Mouse (Mus musculus): Measurements from ENCODE around the gene Actg2. TPM values are rescaled to one million over a fixed set of nuclear protein-coding genes. Genes with fewer than 3 reads are reported as not detected.

Actg2 gene
- polyA plus RNA-seq, 2 experiments = 5.1 to 5.5 TPM

GRCm38 (mm10) chr6:83479193-83479592, 56.9 kb downstream of the Actg2 start:
- H3K9ac ChIP-seq (ENCODE audit: low read depth, low read length, severe bottlenecking) = no peak overlapping the region
- no peaks in the 10 kb centered on the region for H3K9me3 ChIP-seq (ENCODE audit: control insufficient read depth, low read length)
- ATAC-seq (ENCODE audit: low FRiP score, low read depth) (no peak), DNase-seq (ENCODE audit: low spot score) (no peak)
- no peak for TF ChIP-seq POLR2A (IDR thresholded peaks at IDR 0.05; ENCODE audit: borderline replicate concordance, extremely low read depth, insufficient read depth, insufficient read length)
- peaks cover 49% of the 10 kb centered on the region for H3K36me3 ChIP-seq (ENCODE audit: control insufficient read depth, insufficient read depth, low read length)
- WGBS = 78% methylated on average over 2 of the region's 2 CpGs
- no peaks in the 10 kb centered on the region for H3K27me3 ChIP-seq (ENCODE audit: control insufficient read depth, insufficient read depth, low read length)
- no peak overlapping the region for H3K4me3 ChIP-seq (replicated peaks; ENCODE audit: low read length)
- no peaks in the 10 kb centered on the region for H3K4me1 ChIP-seq (ENCODE audit: control insufficient read depth, insufficient read depth, low read length)
- no peak overlapping the region for H3K4me2 ChIP-seq (replicated peaks; ENCODE audit: low read depth, low read length, severe bottlenecking)
- no peak overlapping the region for H3K27ac ChIP-seq (replicated peaks; ENCODE audit: low read depth, low read length)

- no peak overlapping the region for H3K4me2 ChIP-seq (replicated peaks; ENCODE audit: low read depth, low read length, severe bottlenecking)
- WGBS = 92% methylated on average over 7 of the region's 7 CpGs
- no peak for TF ChIP-seq POLR2A (IDR thresholded peaks at IDR 0.05; ENCODE audit: borderline replicate concordance, extremely low read depth, insufficient read depth, insufficient read length)
- no peaks in the 10 kb centered on the region for H3K27me3 ChIP-seq (ENCODE audit: control insufficient read depth, insufficient read depth, low read length)
- H3K27ac ChIP-seq (replicated peaks; ENCODE audit: low read depth, low read length) = no peak overlapping the region
- DNase-seq (ENCODE audit: low spot score) = no peak
- H3K9me3 ChIP-seq (ENCODE audit: control insufficient read depth, low read length) = no peaks in the 10 kb centered on the region
- no peak overlapping the region for H3K4me3 ChIP-seq (replicated peaks; ENCODE audit: low read length)
- H3K4me1 ChIP-seq (ENCODE audit: control insufficient read depth, insufficient read depth, low read length) = no peaks in the 10 kb centered on the region
- no peak overlapping the region for H3K9ac ChIP-seq (ENCODE audit: low read depth, low read length, severe bottlenecking)
- peaks cover 44% of the 10 kb centered on the region for H3K36me3 ChIP-seq (ENCODE audit: control insufficient read depth, insufficient read depth, low read length)
- ATAC-seq (ENCODE audit: low FRiP score, low read depth) = no peak
Observed at GRCm38 (mm10) chr6:83478628-83479027, 57.4 kb downstream of the Actg2 start.

- WGBS = 66% methylated on average over 4 of the region's 4 CpGs
- Histone ChIP-seq H3K36me3 (ENCODE audit: control insufficient read depth, insufficient read depth, low read length) (peaks cover 43% of the 10 kb centered on the region), H3K4me3 (replicated peaks; ENCODE audit: low read length) (no peak overlapping the region), H3K27ac (replicated peaks; ENCODE audit: low read depth, low read length) (no peak overlapping the region), H3K9me3 (ENCODE audit: control insufficient read depth, low read length) (no peaks in the 10 kb centered on the region), H3K9ac (ENCODE audit: low read depth, low read length, severe bottlenecking) (no peak overlapping the region), H3K4me1 (ENCODE audit: control insufficient read depth, insufficient read depth, low read length) (no peaks in the 10 kb centered on the region), H3K27me3 (ENCODE audit: control insufficient read depth, insufficient read depth, low read length) (no peaks in the 10 kb centered on the region), H3K4me2 (replicated peaks; ENCODE audit: low read depth, low read length, severe bottlenecking) (no peak overlapping the region)
- ATAC-seq (ENCODE audit: low FRiP score, low read depth) (no peak), DNase-seq (ENCODE audit: low spot score) (no peak)
- TF ChIP-seq POLR2A (IDR thresholded peaks at IDR 0.05; ENCODE audit: borderline replicate concordance, extremely low read depth, insufficient read depth, insufficient read length) = no peak
Observed at GRCm38 (mm10) chr6:83478217-83478616, 57.8 kb downstream of the Actg2 start.

- H3K27ac ChIP-seq (replicated peaks; ENCODE audit: low read depth, low read length) = no peak overlapping the region
- no peaks in the 10 kb centered on the region for H3K4me1 ChIP-seq (ENCODE audit: control insufficient read depth, insufficient read depth, low read length)
- DNase-seq (ENCODE audit: low spot score) (no peak), ATAC-seq (ENCODE audit: low FRiP score, low read depth) (no peak)
- no peak overlapping the region for H3K4me2 ChIP-seq (replicated peaks; ENCODE audit: low read depth, low read length, severe bottlenecking)
- no peak overlapping the region for H3K4me3 ChIP-seq (replicated peaks; ENCODE audit: low read length)
- peaks cover 17% of the 10 kb centered on the region for H3K36me3 ChIP-seq (ENCODE audit: control insufficient read depth, insufficient read depth, low read length)
- no peak overlapping the region for H3K9ac ChIP-seq (ENCODE audit: low read depth, low read length, severe bottlenecking)
- no peaks in the 10 kb centered on the region for H3K9me3 ChIP-seq (ENCODE audit: control insufficient read depth, low read length)
- H3K27me3 ChIP-seq (ENCODE audit: control insufficient read depth, insufficient read depth, low read length) = no peaks in the 10 kb centered on the region
- no peak for TF ChIP-seq POLR2A (IDR thresholded peaks at IDR 0.05; ENCODE audit: borderline replicate concordance, extremely low read depth, insufficient read depth, insufficient read length)
- WGBS = 75% methylated on average over 7 of the region's 7 CpGs
Observed at GRCm38 (mm10) chr6:83475431-83475830, 60.6 kb downstream of the Actg2 start.

GRCm38 (mm10) chr6:83473240-83473639, 62.8 kb downstream of the Actg2 start:
- DNase-seq (ENCODE audit: low spot score) (no peak), ATAC-seq (ENCODE audit: low FRiP score, low read depth) (no peak)
- Histone ChIP-seq H3K4me2 (replicated peaks; ENCODE audit: low read depth, low read length, severe bottlenecking) (no peak overlapping the region), H3K9me3 (ENCODE audit: control insufficient read depth, low read length) (no peaks in the 10 kb centered on the region), H3K36me3 (ENCODE audit: control insufficient read depth, insufficient read depth, low read length) (no peaks in the 10 kb centered on the region; the same call in 1 of the 2 replicates), H3K9ac (ENCODE audit: low read depth, low read length, severe bottlenecking) (no peak overlapping the region), H3K27ac (replicated peaks; ENCODE audit: low read depth, low read length) (no peak overlapping the region), H3K27me3 (ENCODE audit: control insufficient read depth, insufficient read depth, low read length) (no peaks in the 10 kb centered on the region), H3K4me3 (replicated peaks; ENCODE audit: low read length) (no peak overlapping the region), H3K4me1 (ENCODE audit: control insufficient read depth, insufficient read depth, low read length) (no peaks in the 10 kb centered on the region)
- no peak for TF ChIP-seq POLR2A (IDR thresholded peaks at IDR 0.05; ENCODE audit: borderline replicate concordance, extremely low read depth, insufficient read depth, insufficient read length)
- 82% methylated on average over 9 of the region's 9 CpGs for WGBS

GRCm38 (mm10) chr6:83471739-83472138, 64.3 kb downstream of the Actg2 start:
- no peak for TF ChIP-seq POLR2A (IDR thresholded peaks at IDR 0.05; ENCODE audit: borderline replicate concordance, extremely low read depth, insufficient read depth, insufficient read length)
- DNase-seq (ENCODE audit: low spot score) = no peak
- ATAC-seq (ENCODE audit: low FRiP score, low read depth) = no peak
- H3K9ac ChIP-seq (ENCODE audit: low read depth, low read length, severe bottlenecking) = no peak overlapping the region
- no peaks in the 10 kb centered on the region for H3K36me3 ChIP-seq (ENCODE audit: control insufficient read depth, insufficient read depth, low read length)
- 88% methylated on average over 7 of the region's 7 CpGs for WGBS
- H3K9me3 ChIP-seq (ENCODE audit: control insufficient read depth, low read length) = no peaks in the 10 kb centered on the region
- no peak overlapping the region for H3K4me2 ChIP-seq (replicated peaks; ENCODE audit: low read depth, low read length, severe bottlenecking)
- H3K4me3 ChIP-seq (replicated peaks; ENCODE audit: low read length) = no peak overlapping the region
- H3K27ac ChIP-seq (replicated peaks; ENCODE audit: low read depth, low read length) = no peak overlapping the region
- H3K27me3 ChIP-seq (ENCODE audit: control insufficient read depth, insufficient read depth, low read length) = no peaks in the 10 kb centered on the region
- no peaks in the 10 kb centered on the region for H3K4me1 ChIP-seq (ENCODE audit: control insufficient read depth, insufficient read depth, low read length)

Measured in limb, embryonic 14.5 days (tissue).